Mouse (Mus musculus): ENCODE data around the gene Kcnt1. TPM values are rescaled to one million over a fixed set of nuclear protein-coding genes. Genes with fewer than 3 reads are reported as not detected.

Kcnt1 gene
- polyA plus RNA-seq, 1 experiment from 2014 or later: not detected

GRCm38 (mm10) chr2:25877736-25878268 is 14.3 kb downstream of the Kcnt1 start:
- Histone ChIP-seq H3K27ac (replicated peaks) (no peak overlapping the region), H3K9ac (no peak overlapping the region), H3K36me3 (replicated peaks) (no peaks in the 10 kb centered on the region), H3K27me3 (peaks cover 39% of the 10 kb centered on the region), H3K9me3 (replicated peaks) (no peaks in the 10 kb centered on the region), H3K4me3 (replicated peaks) (no peak overlapping the region), H3K4me2 (no peak overlapping the region; the same call in 1 of the 2 replicates), H3K4me1 (replicated peaks) (no peaks in the 10 kb centered on the region)
- WGBS (ENCODE audit: insufficient replicate concordance): 5% methylated on average over 49 of the region's 49 CpGs
- ATAC-seq (ENCODE audit: insufficient read depth): no peak

- Histone ChIP-seq H3K9me3 (replicated peaks) (no peaks in the 10 kb centered on the region), H3K4me2 (no peak overlapping the region), H3K27ac (replicated peaks) (no peak overlapping the region), H3K4me1 (replicated peaks) (no peaks in the 10 kb centered on the region), H3K4me3 (replicated peaks) (no peak overlapping the region), H3K27me3 (peaks cover 39% of the 10 kb centered on the region), H3K9ac (no peak overlapping the region), H3K36me3 (replicated peaks) (no peaks in the 10 kb centered on the region)
- ATAC-seq (ENCODE audit: insufficient read depth): no peak
- WGBS (ENCODE audit: insufficient replicate concordance): 61% methylated on average over 2 of the region's 2 CpGs
Measured at GRCm38 (mm10) chr2:25878516-25878915, 15.0 kb downstream of the Kcnt1 start.

- no peak overlapping the region for H3K4me2 ChIP-seq
- WGBS (ENCODE audit: insufficient replicate concordance): 44% methylated on average over 4 of the region's 4 CpGs
- no peak overlapping the region for H3K4me3 ChIP-seq (replicated peaks)
- no peak overlapping the region for H3K9ac ChIP-seq
- no peaks in the 10 kb centered on the region for H3K9me3 ChIP-seq (replicated peaks)
- no peak overlapping the region for H3K27ac ChIP-seq (replicated peaks)
- no peaks in the 10 kb centered on the region for H3K36me3 ChIP-seq (replicated peaks)
- no peaks in the 10 kb centered on the region for H3K4me1 ChIP-seq (replicated peaks)
- ATAC-seq (ENCODE audit: insufficient read depth): no peak
- H3K27me3 ChIP-seq: peaks cover 39% of the 10 kb centered on the region
Measured at GRCm38 (mm10) chr2:25879061-25879460, 15.5 kb downstream of the Kcnt1 start.

- Histone ChIP-seq H3K9ac (no peak overlapping the region), H3K4me2 (no peak overlapping the region), H3K27me3 (peaks cover 27% of the 10 kb centered on the region), H3K27ac (replicated peaks) (no peak overlapping the region), H3K9me3 (replicated peaks) (no peaks in the 10 kb centered on the region), H3K4me1 (replicated peaks) (peaks cover 6% of the 10 kb centered on the region), H3K4me3 (replicated peaks) (no peak overlapping the region), H3K36me3 (replicated peaks) (no peaks in the 10 kb centered on the region)
- ATAC-seq (ENCODE audit: insufficient read depth): no peak
- WGBS (ENCODE audit: insufficient replicate concordance): 29% methylated on average over 1 of the region's 1 CpGs
Measured at GRCm38 (mm10) chr2:25882276-25882675, 18.7 kb downstream of the Kcnt1 start.

- Histone ChIP-seq H3K27me3 (peaks cover 4% of the 10 kb centered on the region; the same call in 1 of the 2 replicates), H3K4me1 (replicated peaks) (peaks cover 12% of the 10 kb centered on the region), H3K36me3 (replicated peaks) (no peaks in the 10 kb centered on the region), H3K9ac (no peak overlapping the region), H3K4me2 (no peak overlapping the region), H3K9me3 (replicated peaks) (no peaks in the 10 kb centered on the region), H3K4me3 (replicated peaks) (no peak overlapping the region), H3K27ac (replicated peaks) (no peak overlapping the region)
- 71% methylated on average over 3 of the region's 3 CpGs for WGBS (ENCODE audit: insufficient replicate concordance)
- ATAC-seq (ENCODE audit: insufficient read depth): no peak
Measured at GRCm38 (mm10) chr2:25884756-25885155, 21.2 kb downstream of the Kcnt1 start.

- 30% methylated on average over 8 of the region's 8 CpGs for WGBS (ENCODE audit: insufficient replicate concordance)
- Histone ChIP-seq H3K27me3 (peaks cover 4% of the 10 kb centered on the region; the same call in 1 of the 2 replicates), H3K36me3 (replicated peaks) (no peaks in the 10 kb centered on the region), H3K4me1 (replicated peaks) (peaks cover 12% of the 10 kb centered on the region), H3K4me3 (replicated peaks) (no peak overlapping the region), H3K4me2 (0 out of 2 replicates have a peak overlapping the region, but pooled peaks have one; percentile 0), H3K9ac (no peak overlapping the region), H3K27ac (replicated peaks) (no peak overlapping the region), H3K9me3 (replicated peaks) (no peaks in the 10 kb centered on the region)
- ATAC-seq (ENCODE audit: insufficient read depth): peak; percentile 58
Measured at GRCm38 (mm10) chr2:25887226-25887625, 23.7 kb downstream of the Kcnt1 start.

GRCm38 (mm10) chr2:25888144-25888543 is 24.6 kb downstream of the Kcnt1 start:
- Histone ChIP-seq H3K4me1 (replicated peaks) (peaks cover 12% of the 10 kb centered on the region), H3K27me3 (peaks cover 4% of the 10 kb centered on the region; the same call in 1 of the 2 replicates), H3K27ac (replicated peaks) (no peak overlapping the region), H3K9me3 (replicated peaks) (no peaks in the 10 kb centered on the region), H3K9ac (no peak overlapping the region), H3K4me2 (no peak overlapping the region), H3K4me3 (replicated peaks) (no peak overlapping the region), H3K36me3 (replicated peaks) (no peaks in the 10 kb centered on the region)
- ATAC-seq (ENCODE audit: insufficient read depth): no peak
- 43% methylated on average over 5 of the region's 5 CpGs for WGBS (ENCODE audit: insufficient replicate concordance)

GRCm38 (mm10) chr2:25892440-25892839 is 28.9 kb downstream of the Kcnt1 start:
- no peaks in the 10 kb centered on the region for H3K9me3 ChIP-seq (replicated peaks)
- no peak for ATAC-seq (ENCODE audit: insufficient read depth)
- 64% methylated on average over 7 of the region's 7 CpGs for WGBS (ENCODE audit: insufficient replicate concordance)

GRCm38 (mm10) chr2:25898970-25899369 is 35.4 kb downstream of the Kcnt1 start:
- Histone ChIP-seq H3K9ac (no peak overlapping the region), H3K27me3 (no peaks in the 10 kb centered on the region), H3K4me2 (no peak overlapping the region), H3K4me1 (replicated peaks) (no peaks in the 10 kb centered on the region), H3K27ac (replicated peaks) (no peak overlapping the region), H3K9me3 (replicated peaks) (no peaks in the 10 kb centered on the region), H3K36me3 (replicated peaks) (no peaks in the 10 kb centered on the region), H3K4me3 (replicated peaks) (no peak overlapping the region)
- 59% methylated on average over 9 of the region's 9 CpGs for WGBS (ENCODE audit: insufficient replicate concordance)
- no peak for ATAC-seq (ENCODE audit: insufficient read depth)

More at GRCm38 (mm10) chr2:25892440-25892839, 28.9 kb downstream of the Kcnt1 start:
- no peak overlapping the region for H3K9ac ChIP-seq
- H3K27me3 ChIP-seq: no peaks in the 10 kb centered on the region; the same call in 1 of the 2 replicates
- no peak overlapping the region for H3K27ac ChIP-seq (replicated peaks)
- peaks cover 5% of the 10 kb centered on the region for H3K4me1 ChIP-seq (replicated peaks)
- no peak overlapping the region for H3K4me3 ChIP-seq (replicated peaks)
- H3K4me2 ChIP-seq: no peak overlapping the region
- no peaks in the 10 kb centered on the region for H3K36me3 ChIP-seq (replicated peaks)

GRCm38 (mm10) chr2:25909872-25910271 is 46.3 kb downstream of the Kcnt1 start:
- Histone ChIP-seq H3K27ac (replicated peaks) (no peak overlapping the region), H3K27me3 (no peaks in the 10 kb centered on the region), H3K4me1 (replicated peaks) (no peaks in the 10 kb centered on the region), H3K4me2 (no peak overlapping the region), H3K4me3 (replicated peaks) (no peak overlapping the region), H3K9me3 (replicated peaks) (no peaks in the 10 kb centered on the region), H3K9ac (no peak overlapping the region), H3K36me3 (replicated peaks) (no peaks in the 10 kb centered on the region)
- no peak for ATAC-seq (ENCODE audit: insufficient read depth)
- WGBS (ENCODE audit: insufficient replicate concordance): 60% methylated on average over 12 of the region's 12 CpGs

- WGBS (ENCODE audit: insufficient replicate concordance): 19% methylated on average over 2 of the region's 2 CpGs
Measured at GRCm38 (mm10) chr2:25913247-25913646, 49.7 kb downstream of the Kcnt1 start.

GRCm38 (mm10) chr2:25914201-25914600 is 50.7 kb downstream of the Kcnt1 start:
- no peaks in the 10 kb centered on the region for H3K36me3 ChIP-seq (replicated peaks)
- H3K9me3 ChIP-seq (replicated peaks): no peaks in the 10 kb centered on the region
- ATAC-seq (ENCODE audit: insufficient read depth): no peak
- H3K27ac ChIP-seq (replicated peaks): no peak overlapping the region
- no peak overlapping the region for H3K4me2 ChIP-seq
- no peaks in the 10 kb centered on the region for H3K4me1 ChIP-seq (replicated peaks)
- H3K4me3 ChIP-seq (replicated peaks): no peak overlapping the region
- no peak overlapping the region for H3K9ac ChIP-seq
- H3K27me3 ChIP-seq: no peaks in the 10 kb centered on the region
- WGBS (ENCODE audit: insufficient replicate concordance): 52% methylated on average over 4 of the region's 4 CpGs

More at GRCm38 (mm10) chr2:25913247-25913646, 49.7 kb downstream of the Kcnt1 start:
- Histone ChIP-seq H3K4me3 (replicated peaks) (no peak overlapping the region), H3K27me3 (no peaks in the 10 kb centered on the region), H3K27ac (replicated peaks) (no peak overlapping the region), H3K36me3 (replicated peaks) (no peaks in the 10 kb centered on the region), H3K9ac (no peak overlapping the region), H3K9me3 (replicated peaks) (no peaks in the 10 kb centered on the region), H3K4me1 (replicated peaks) (no peaks in the 10 kb centered on the region), H3K4me2 (no peak overlapping the region)
- no peak for ATAC-seq (ENCODE audit: insufficient read depth)
